Mouse (Mus musculus): ENCODE measurements around the gene Tpra1.

Tpra1 gene

GRCm38 (mm10) chr6:88960941-88961340 is 58.9 kb downstream of the Tpra1 start:
- no peak for DNase-seq
